Mouse (Mus musculus) lung, postnatal 4 days (tissue): ENCODE results near the gene Git2.
A peak's percentile ranks its signal among the peaks of the same experiment; 100 is the strongest.

Source experiments
- DNase-seq, 2 experiments: peaks; one replicate each; pipeline ENCODE4 v3.0.0; 2021

The Git2 gene

GRCm38 (mm10) chr5:114775056-114775979 lies at the start of gene Git2:
TSS of gene Git2 (minus strand) at chr5:114775517.
- DNase-seq, result peak in 1 of 2 experiments; percentile 44

DNA sequence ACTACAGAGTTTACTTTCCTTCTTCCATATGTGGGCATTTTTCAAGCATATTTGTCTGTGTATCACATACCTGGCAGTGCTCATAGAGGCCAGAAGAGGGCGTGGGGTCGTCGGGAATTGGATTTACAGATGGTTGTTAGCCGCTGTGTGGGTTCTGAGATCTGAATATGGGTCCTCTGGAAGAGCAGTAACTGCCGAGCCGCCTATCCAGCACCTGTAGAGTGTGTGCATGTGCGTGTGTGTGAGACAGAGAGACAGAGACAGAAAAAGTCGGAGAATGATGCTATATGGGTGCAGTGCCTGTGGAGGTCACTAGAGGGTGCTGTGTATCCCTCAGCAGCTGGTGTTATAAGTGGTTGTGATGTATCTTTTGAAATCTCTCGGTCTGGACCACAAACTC lies 48.9 kb upstream of the Git2 start:
- DNase-seq, result peak in 1 of 2 experiments; percentile 60

- DNase-seq, result peak; percentile 77 to 79
Observed at GRCm38 (mm10) chr5:114822796-114823688, 47.7 kb upstream of the Git2 start, which contains the start of gene 1500011B03Rik. TSS of gene 1500011B03Rik (minus strand) at chr5:114823468.

DNA sequence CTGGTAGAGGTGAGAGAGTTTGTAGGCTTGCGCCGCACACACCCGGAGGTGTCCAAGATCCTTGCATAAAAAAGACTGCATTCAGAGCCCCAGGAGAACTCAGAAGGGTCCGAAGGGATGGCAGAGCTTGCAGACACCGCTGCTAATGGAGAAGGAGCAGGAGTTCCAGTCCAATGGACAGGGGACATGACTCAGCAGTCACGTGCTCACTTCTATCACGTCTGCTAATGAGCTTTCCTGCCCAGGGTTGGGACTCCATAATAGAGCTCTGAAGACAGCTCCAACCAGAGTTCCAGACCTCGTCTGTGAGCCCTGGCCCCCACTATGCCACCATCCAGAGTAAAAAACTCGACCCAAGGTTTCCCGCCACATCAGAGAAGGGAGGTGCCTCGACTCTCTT lies 42.8 kb upstream of the Git2 start:
- no peak for DNase-seq

- DNase-seq, result no peak
Observed at GRCm38 (mm10) chr5:114816599-114816998, 41.3 kb upstream of the Git2 start.

DNA sequence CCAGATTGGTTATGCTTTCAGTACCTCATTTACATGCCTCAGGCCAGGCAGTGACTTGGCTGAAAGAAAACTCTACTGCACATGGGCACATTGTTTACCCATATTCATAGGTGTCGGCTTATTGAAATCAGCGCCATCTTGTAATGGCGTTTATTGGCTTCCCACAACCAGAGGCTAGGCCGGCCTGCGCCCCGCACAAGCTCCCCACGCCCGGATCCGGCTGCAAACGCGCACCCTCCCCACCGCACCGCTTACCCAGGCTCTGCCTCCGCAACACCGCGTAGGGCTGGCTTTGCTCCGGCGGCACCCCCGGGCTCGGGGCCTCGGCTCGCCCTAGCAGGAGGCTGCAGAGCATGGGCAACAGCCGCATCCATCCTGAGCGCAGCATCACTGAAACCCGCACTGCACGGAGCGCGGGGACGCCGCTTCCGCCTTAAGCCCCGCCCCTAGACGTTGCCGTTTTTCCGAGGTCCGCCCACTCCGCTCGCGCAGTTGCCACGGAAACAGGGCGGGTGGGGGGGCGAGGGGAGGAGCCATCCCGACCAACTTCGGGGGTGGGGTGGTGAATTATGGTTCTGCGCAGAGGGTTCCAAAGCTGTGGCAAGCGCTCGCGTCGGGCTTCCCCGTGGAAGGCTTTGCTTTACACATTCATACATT lies 38.3 kb upstream of the Git2 start:
- DNase-seq, result peak; percentile 89 to 90

DNA sequence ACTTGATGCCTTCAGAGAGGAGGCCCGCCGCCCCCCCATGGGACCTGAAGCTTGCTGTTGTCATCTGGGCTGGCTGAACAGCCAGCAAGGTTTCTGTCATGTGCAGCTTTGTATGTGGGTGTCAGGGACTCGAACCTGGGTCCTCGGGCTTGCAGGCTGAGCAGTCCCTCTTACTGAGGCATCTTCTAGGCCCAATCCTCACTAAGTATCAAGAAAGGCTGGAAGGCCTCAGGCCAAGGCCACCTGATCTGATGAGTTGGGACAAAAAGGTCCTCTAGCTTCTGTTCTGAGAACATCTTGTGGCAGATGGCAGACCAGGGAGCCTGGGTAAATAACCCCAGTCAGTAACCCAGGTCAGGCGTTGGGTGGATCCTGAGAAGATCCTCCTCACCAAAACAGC lies 34.5 kb upstream of the Git2 start:
- no peak for DNase-seq

DNA sequence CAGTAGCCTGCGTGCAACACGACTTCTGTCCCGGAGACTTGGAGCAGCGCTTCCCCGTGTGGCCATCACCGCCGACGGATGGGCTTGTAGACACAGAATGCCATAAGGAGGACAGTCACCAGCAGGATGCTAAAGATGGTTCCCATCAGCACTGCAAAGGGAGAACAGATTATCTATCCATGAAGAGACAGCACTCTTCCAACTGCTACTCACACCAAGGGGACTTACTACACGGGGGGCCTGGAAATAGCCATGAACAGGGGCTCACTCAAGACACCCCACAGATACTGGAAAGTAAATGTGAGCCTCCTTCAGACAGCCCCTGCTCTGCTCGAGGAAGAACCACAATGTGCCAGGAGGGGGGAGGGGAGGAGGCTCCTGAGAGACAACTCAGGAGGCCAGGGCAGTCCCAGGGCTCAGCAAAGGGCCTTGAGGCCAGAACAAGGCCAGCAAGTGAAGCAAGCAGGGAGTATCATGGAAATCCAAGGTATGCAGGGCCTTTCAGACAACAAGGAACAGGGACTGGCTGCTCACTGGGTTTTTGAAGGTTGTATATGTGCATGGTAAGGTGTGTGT lies 34.0 kb upstream of the Git2 start:
- no peak for DNase-seq

DNA sequence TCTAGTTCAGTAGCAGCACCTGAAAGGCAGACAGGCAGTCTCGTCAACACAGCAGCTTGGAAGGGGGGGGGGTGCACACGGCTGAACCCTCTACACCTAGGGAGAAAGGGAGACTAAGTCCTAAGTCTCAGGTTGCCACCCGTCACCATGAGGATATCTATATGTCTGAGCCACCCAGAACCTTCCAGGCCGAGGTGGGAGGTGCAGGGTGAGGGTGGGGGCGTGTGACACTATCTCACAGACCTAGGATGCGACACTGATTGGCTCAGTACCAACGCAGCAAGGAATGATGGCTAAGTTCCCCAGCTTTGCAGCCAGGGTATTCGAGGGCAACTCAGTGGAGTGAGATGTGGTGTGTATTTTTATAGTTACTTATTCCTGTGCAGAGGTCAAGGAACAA lies 33.1 kb upstream of the Git2 start:
- no peak for DNase-seq

DNA sequence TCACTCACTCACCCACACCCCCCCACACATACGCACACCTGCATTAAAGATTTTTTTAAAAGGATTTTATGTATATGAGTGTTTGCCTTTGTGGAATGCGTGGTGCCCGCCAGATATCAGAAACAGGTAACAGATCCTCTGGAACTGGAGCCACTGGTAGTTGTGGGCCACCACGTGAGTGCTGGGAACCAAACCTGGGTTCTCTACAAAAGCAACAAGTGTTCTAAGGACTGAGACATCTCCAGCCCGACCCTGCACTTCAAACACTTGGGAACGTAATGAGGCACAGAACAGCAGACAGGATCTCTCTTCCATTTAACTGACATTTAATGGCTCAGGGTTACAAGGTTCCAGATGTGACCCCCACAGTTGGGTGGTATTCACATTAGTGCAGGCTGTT lies 32.6 kb upstream of the Git2 start:
- DNase-seq, result no peak

GRCm38 (mm10) chr5:114807468-114807867 lies 32.2 kb upstream of the Git2 start:
- DNase-seq, result no peak

- no peak for DNase-seq
Observed at GRCm38 (mm10) chr5:114807063-114807462, 31.7 kb upstream of the Git2 start.

- DNase-seq, result no peak
Observed at GRCm38 (mm10) chr5:114806636-114807035, 31.3 kb upstream of the Git2 start.

DNA sequence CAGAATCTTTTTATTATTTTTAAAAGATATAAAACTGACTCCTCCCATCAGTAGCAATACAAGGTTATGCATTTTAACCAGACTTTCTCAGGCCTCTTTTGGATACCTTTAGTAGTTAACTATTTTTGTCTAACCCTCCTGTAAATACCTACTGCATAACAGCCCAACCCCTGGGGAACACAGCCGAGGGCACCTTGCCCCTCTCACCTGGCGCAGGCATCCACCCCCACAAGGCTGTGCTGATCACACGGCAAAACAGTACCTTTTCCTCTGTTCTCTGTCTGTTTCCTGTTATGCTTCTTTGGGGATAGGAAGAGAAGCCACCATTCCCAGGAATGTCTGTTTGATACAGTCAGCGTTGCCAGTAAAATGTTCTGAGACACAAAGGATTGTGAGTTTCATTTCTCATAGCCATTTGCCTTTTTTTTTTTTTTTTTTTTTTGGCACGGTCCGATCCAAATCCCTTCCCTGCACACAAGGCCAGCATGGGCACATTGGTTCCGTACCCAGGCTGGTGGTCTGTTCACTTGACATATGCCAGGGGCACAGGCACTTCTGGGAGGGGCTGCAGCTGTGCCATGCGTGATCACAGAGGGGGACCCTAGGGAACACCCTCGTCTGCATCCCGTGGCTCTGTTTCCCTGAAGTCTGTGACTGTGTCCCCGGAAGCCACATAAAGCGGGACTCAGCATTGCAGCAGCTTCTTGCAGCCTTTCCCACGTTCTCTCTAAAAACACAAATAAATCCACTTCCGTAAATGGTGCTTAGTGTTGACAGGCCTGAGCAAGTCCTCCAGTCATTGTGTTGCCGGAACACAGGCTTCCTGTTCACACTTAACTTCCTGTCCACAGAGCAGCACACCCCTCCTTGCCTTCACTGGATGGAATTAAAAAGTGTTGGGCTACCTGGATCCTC lies 30.4 kb upstream of the Git2 start:
- peak; percentile 47 to 58 for DNase-seq

- peak; percentile 67 to 72 for DNase-seq
Observed at GRCm38 (mm10) chr5:114804958-114805357, 29.6 kb upstream of the Git2 start.

- DNase-seq, result no peak
Observed at GRCm38 (mm10) chr5:114804335-114804734, 29.0 kb upstream of the Git2 start.

DNA sequence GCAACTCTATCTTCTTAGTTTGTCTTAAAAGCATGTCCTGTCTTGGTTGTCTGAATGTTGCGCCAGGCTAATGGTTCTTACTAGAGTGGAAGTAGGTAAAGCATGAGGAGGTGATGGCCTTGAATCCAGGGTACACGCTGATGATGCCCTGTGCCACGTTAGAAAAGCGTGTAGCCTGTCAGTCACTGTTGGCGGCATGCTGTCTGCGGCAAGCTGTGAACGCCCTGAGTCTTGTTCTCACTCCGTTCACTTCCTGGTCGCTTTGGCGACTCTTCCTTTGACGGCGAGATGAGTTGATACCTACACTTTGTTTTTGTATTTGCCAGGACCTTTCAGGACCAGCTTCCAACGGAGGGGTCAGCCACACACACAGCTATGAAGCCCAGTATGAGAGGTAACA lies 27.9 kb upstream of the Git2 start:
- no peak for DNase-seq

DNA sequence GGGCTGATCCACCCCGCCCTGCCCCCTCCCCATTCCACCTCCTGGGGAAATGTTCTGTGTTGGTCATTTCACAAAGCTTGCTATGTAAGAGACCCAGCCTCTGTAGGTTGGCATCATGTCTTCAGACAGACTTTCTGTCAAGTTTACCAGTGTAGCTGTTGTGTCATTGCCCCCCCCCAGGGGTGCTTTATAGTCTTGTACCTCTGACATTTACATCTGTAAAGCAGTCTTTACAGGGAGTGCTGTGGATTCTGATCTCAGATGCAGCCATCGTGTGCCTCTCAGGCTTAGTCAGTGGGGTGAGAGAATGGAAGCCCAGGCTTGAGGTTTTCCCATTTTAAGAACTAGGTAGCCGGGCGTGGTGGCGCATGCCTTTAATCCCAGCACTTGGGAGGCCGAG lies 26.5 kb upstream of the Git2 start:
- no peak for DNase-seq

DNA sequence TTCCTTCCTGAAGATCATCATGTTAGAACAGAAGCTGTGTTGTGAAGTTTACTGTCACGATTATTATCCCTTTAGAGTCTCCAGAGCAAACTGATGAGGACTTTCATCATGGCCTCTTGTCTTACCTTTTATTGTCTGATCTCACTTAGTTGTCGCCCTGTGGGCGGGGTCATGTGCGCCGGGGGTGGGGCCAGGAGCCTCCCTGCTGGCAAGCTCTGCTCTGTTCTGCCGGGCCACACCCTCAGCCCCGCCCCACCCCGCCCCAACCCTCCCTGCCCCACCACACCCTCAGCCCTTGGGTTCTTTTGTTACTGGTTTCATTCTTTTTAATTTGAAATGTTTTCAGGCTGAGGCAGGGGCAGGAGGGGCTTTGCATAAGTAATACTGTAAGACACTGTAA lies 25.7 kb upstream of the Git2 start:
- peak in 1 of 2 experiments; percentile 51 for DNase-seq

DNA sequence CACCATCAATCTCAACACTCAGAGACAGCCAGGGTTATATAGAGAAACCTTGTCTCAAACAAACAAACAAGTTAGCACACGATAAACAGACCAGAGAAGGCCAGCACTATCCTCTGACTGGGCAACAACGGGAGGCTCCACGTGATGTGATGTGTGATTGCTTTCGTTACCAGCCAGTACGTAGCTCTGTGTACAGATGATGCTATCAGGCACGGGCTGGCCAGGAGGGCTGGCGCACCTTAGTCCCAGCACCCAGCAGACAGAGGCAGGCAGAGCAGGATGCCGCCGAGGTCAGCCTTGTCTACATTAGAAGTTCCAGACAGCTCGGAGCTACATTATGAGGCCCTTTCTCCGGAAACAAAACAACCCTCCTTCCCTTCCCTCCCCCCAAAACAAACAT lies 24.5 kb upstream of the Git2 start:
- DNase-seq, result no peak

DNA sequence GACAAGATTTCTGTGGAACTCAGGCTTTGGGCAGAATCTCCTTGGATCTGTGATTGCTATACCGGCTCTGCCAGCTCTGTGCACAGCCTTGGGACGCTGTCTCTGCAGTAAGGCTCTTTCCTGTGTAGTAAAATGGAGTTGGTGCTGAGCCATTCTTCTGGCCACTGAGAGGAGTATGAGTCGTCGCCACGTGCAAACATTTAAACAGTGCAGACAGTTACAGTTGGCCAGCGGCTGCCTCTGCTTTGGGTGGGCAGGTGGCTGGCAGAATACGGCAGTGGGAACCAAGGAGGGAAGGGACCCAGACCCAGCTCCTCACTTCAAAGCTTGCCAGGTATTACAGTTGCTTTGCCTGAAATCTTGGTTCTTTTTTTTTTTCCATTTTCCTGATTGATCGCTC lies 21.9 kb upstream of the Git2 start:
- no peak for DNase-seq
